Mouse (Mus musculus): ENCODE results near the gene Prr14. TPM values are rescaled to one million over a fixed set of nuclear protein-coding genes. Genes with fewer than 3 reads are reported as not detected.
"Not testable (repeated sequence)": the region's sequence is repeated elsewhere in the genome, so short reads cannot be mapped to it uniquely, and the experiment has no call there.

Gene Prr14
- total RNA-seq, 2 experiments from 2014 or later = 37.0 to 114 TPM

- no peak for ATAC-seq (ENCODE audit: poor library complexity, severe bottlenecking)
These were observed 48.9 kb downstream of the Prr14 start for GRCm38 (mm10) chr7:127508291-127508690.

DNA sequence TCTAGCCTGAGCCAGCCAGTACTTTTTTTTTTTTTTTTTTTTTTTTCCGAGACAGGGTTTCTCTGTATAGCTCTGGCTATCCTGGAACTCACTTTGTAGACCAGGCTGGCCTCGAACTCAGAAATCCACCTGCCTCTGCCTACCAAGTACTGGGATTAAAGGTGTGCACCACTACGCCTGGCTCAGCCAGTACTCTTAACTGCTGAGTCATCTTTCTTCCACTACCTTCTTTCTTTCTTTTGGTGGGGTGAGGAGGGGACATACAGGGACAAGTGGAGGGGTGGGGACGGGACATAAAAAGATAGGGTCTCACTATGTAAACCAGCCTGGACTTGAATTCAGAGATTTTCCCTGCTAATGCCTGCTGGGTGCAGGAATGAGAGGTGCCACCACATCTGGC, 50.4 kb downstream of the Prr14 start:
- ATAC-seq (ENCODE audit: poor library complexity, severe bottlenecking) = not testable (repeated sequence)

GRCm38 (mm10) chr7:127511241-127511640, 51.8 kb downstream of the Prr14 start:
- ATAC-seq (ENCODE audit: poor library complexity, severe bottlenecking) = no peak

- peak; percentile 98 for ATAC-seq (ENCODE audit: poor library complexity, severe bottlenecking)
These were observed 52.4 kb downstream of the Prr14 start, which contains the start of gene Srcap for GRCm38 (mm10) chr7:127511808-127512230. Gene Srcap, plus strand, starts transcription at chr7:127511983.

GRCm38 (mm10) chr7:127512231-127513015, 53.0 kb downstream of the Prr14 start:
- ATAC-seq (ENCODE audit: poor library complexity, severe bottlenecking) = peak; percentile 78

DNA sequence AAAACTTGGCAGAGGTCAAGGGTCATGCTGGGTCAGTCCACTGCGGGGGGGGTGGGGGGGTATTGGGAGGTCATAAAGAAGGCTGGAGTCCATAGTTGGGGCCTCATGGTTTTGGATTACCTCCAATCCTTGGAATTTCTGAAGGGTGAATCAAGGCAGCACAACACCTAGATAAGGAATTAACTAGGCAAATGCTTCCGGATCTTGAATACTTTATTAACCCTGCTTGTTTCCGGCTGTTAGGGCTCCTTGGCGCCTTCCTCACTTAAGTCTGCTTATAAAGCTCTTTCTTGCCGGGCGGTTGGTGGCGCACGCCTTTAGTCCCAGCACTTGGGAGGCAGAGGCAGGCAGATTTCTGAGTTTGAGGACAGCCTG, 53.6 kb downstream of the Prr14 start:
- ATAC-seq (ENCODE audit: poor library complexity, severe bottlenecking) = no peak

DNA sequence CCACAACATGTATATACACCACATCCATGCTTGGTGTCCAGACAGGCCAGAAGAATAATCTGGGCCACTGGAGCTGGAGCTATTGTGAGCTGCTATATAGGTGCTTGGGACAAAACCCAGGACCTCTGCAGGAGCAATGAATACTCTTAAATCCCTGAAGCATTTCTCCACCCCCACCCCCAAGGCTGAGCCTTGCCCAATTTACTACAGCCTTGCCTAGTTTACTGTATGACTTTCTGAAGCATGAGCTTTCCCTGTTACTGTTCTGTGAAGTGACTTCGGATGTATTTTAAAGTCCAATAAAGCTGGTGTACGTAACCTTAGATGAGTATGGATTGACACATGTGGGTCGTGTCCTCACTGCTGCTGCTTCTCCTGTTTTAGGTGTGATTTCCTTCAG, 54.4 kb downstream of the Prr14 start:
- no peak for ATAC-seq (ENCODE audit: poor library complexity, severe bottlenecking)

DNA sequence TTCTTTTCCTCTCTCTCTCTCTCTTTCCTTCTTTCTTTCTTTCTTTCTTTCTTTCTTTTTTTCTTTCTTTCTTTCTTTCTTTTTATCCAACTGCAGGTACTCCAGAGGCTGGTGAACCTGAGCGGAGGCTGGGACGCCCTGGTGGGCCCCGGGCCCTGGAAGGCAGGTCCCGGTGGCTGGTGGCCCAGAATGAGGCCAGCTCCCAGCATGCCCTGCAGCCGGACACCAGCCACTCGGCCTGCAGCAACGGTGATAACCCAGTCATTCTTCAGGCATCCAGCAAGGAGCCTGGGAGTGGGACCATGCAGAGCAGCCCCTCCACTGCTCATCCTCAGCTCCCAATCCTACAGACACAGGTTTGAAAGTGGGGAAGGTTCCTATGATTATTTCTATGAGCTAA, 56.4 kb downstream of the Prr14 start:
- no peak for ATAC-seq (ENCODE audit: poor library complexity, severe bottlenecking)

GRCm38 (mm10) chr7:127516344-127516743, 56.9 kb downstream of the Prr14 start:
- no peak for ATAC-seq (ENCODE audit: poor library complexity, severe bottlenecking)

DNA sequence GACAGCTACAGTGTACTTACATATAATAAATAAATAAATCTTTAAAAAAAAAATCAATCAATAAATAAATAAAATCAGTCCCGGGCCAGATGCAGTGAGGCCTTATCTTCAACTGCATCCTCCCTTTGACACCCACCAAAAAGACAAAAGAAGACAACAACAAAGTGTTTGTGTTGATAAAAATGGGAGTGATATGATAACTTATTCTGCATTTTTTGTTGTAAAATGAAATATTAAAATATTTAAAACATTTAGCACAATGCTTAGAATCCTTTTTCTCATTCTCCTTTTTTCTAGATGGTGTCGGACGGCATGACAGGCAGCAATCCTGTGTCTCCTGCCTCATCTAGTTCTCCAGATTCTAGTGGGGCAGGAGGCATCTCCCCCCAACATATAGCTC, 59.9 kb downstream of the Prr14 start, which contains the start of gene Gm42715:
TSS of gene Gm42715 (plus strand) at position 301 of the 400 bp plus-strand sequence.
- no peak for ATAC-seq (ENCODE audit: poor library complexity, severe bottlenecking)

Other genes starting within 250 kb of the Prr14 start
- gene Zfp553, start 226.6 kb upstream of the Prr14 start, total RNA-seq (2015) = 2.9 and 3.1 TPM in 2 replicates
- gene Zfp553, start 226.6 kb upstream of the Prr14 start, total RNA-seq (2017) = 5.9 and 9.7 TPM in 2 replicates
- 36.2 and 36.8 TPM in 2 replicates for gene Sept1, start 226.5 kb upstream of the Prr14 start, total RNA-seq (2015)
- gene Sept1, start 226.5 kb upstream of the Prr14 start, total RNA-seq (2017) = 31.2 and 42.7 TPM in 2 replicates
- gene Zfp771, start 215.3 kb upstream of the Prr14 start, total RNA-seq (2015) = 0.96 and 1.8 TPM in 2 replicates
- gene Zfp771, start 215.3 kb upstream of the Prr14 start, total RNA-seq (2017) = 0.28 and 0.73 TPM in 2 replicates
- gene Dctpp1, start 198.9 kb upstream of the Prr14 start, total RNA-seq (2015) = 32.1 and 45.3 TPM in 2 replicates
- 23.3 and 31.0 TPM in 2 replicates for gene Dctpp1, start 198.9 kb upstream of the Prr14 start, total RNA-seq (2017)
- 55.5 and 61.6 TPM in 2 replicates for gene Sephs2, start 185.6 kb upstream of the Prr14 start, total RNA-seq (2015)
- gene Sephs2, start 185.6 kb upstream of the Prr14 start, total RNA-seq (2017) = 130 and 138 TPM in 2 replicates
- gene Itgal, start 163.4 kb upstream of the Prr14 start, total RNA-seq (2015) = 117 and 130 TPM in 2 replicates
- 59.4 and 72.4 TPM in 2 replicates for gene Itgal, start 163.4 kb upstream of the Prr14 start, total RNA-seq (2017)
- 2.0 and 2.4 TPM in 2 replicates for gene Zfp768, start 114.0 kb upstream of the Prr14 start, total RNA-seq (2015)
- gene Zfp768, start 114.0 kb upstream of the Prr14 start, total RNA-seq (2017) = 3.9 and 4.6 TPM in 2 replicates
- gene Zfp747, start 83.6 kb upstream of the Prr14 start, total RNA-seq (2015) = 3.2 and 6.1 TPM in 2 replicates
- gene Zfp747, start 83.6 kb upstream of the Prr14 start, total RNA-seq (2017) = 7.6 and 17.8 TPM in 2 replicates
- 1.8 TPM in 2 replicates for gene 9130019O22Rik, start 72.4 kb upstream of the Prr14 start, total RNA-seq (2015)
- 5.0 TPM in 2 replicates for gene 9130019O22Rik, start 72.4 kb upstream of the Prr14 start, total RNA-seq (2017)
- 0.36 and 0.40 TPM in 2 replicates for gene E430018J23Rik, start 66.0 kb upstream of the Prr14 start, total RNA-seq (2015)
- 1.7 and 2.8 TPM in 2 replicates for gene E430018J23Rik, start 66.0 kb upstream of the Prr14 start, total RNA-seq (2017)
- 8.5 and 10.5 TPM in 2 replicates for gene Zfp764, start 52.8 kb upstream of the Prr14 start, total RNA-seq (2015)
- gene Zfp764, start 52.8 kb upstream of the Prr14 start, total RNA-seq (2017) = 9.1 and 9.5 TPM in 2 replicates
- gene Zfp688, start 37.5 kb upstream of the Prr14 start, total RNA-seq (2015) = 17.1 and 17.3 TPM in 2 replicates
- gene Zfp688, start 37.5 kb upstream of the Prr14 start, total RNA-seq (2017) = 7.9 and 14.0 TPM in 2 replicates
- 1.2 and 1.6 TPM in 2 replicates for gene Zfp689, start 10.5 kb upstream of the Prr14 start, total RNA-seq (2015)
- 1.4 and 1.8 TPM in 2 replicates for gene Zfp689, start 10.5 kb upstream of the Prr14 start, total RNA-seq (2017)
- gene Fbrs, start 19.6 kb downstream of the Prr14 start, total RNA-seq (2015) = 115 and 138 TPM in 2 replicates
- 28.1 and 38.1 TPM in 2 replicates for gene Fbrs, start 19.6 kb downstream of the Prr14 start, total RNA-seq (2017)
- 53.0 and 57.0 TPM in 2 replicates for gene Srcap, start 52.4 kb downstream of the Prr14 start, total RNA-seq (2015)
- gene Srcap, start 52.4 kb downstream of the Prr14 start, total RNA-seq (2017) = 15.8 and 21.1 TPM in 2 replicates
- 14.8 and 16.7 TPM in 2 replicates for gene Gm42715, start 60.0 kb downstream of the Prr14 start, total RNA-seq (2015)
- 5.4 and 8.3 TPM in 2 replicates for gene Gm42715, start 60.0 kb downstream of the Prr14 start, total RNA-seq (2017)
- not detected in 2 replicates for gene Tmem265, start 101.8 kb downstream of the Prr14 start, total RNA-seq (2015)
- gene Tmem265, start 101.8 kb downstream of the Prr14 start, total RNA-seq (2017) = 2.5 TPM in 1 of 2 replicates, not detected in the other
- gene Phkg2, start 113.7 kb downstream of the Prr14 start, total RNA-seq (2015) = 31.6 and 39.4 TPM in 2 replicates
- 25.7 and 30.5 TPM in 2 replicates for gene Phkg2, start 113.7 kb downstream of the Prr14 start, total RNA-seq (2017)
- gene Ccdc189, start 129.0 kb downstream of the Prr14 start, total RNA-seq (2015) = 2.6 and 6.3 TPM in 2 replicates
- gene Ccdc189, start 129.0 kb downstream of the Prr14 start, total RNA-seq (2017) = 2.5 and 11.0 TPM in 2 replicates
- gene Rnf40, start 129.2 kb downstream of the Prr14 start, total RNA-seq (2015) = 14.1 and 18.8 TPM in 2 replicates
- 35.1 and 48.0 TPM in 2 replicates for gene Rnf40, start 129.2 kb downstream of the Prr14 start, total RNA-seq (2017)
- gene Zfp629, start 156.2 kb downstream of the Prr14 start, total RNA-seq (2015) = 3.5 TPM in 2 replicates
- 4.2 and 5.8 TPM in 2 replicates for gene Zfp629, start 156.2 kb downstream of the Prr14 start, total RNA-seq (2017)
- gene Bcl7c, start 249.3 kb downstream of the Prr14 start, total RNA-seq (2015) = 30.2 and 37.4 TPM in 2 replicates
- 8.6 and 16.6 TPM in 2 replicates for gene Bcl7c, start 249.3 kb downstream of the Prr14 start, total RNA-seq (2017)

Measured in megakaryocyte, adult 5-6 weeks (primary cell).